Mouse (Mus musculus): ENCODE measurements at regions not wholly inside any gene's neighbourhood (a gene's known extent, or its start where the extent isn't known, plus 50 kb on each side); places are given as distances from the start of the nearest gene placed in this dataset.

DNA sequence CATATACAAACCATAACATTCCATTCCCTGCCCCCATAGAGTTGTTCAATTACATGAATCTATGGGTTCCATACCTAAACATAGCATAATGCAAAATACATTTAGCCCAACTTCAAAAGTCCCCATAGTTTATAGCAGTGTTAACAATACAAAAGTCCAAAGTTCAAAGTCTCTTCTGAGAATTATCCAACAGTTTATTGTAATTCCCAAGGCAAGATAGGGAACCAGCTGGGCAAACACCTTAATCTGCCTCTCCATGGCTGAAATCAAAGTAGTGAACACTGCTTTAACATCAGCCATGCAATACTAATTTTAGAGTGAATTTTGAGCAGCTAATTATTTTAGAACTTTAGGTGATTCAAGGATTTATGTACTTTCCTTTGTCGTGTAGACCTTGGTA lies 72.7 kb upstream of the Gprin3 start:
- Histone ChIP-seq H3K79me2 (replicated peaks; ENCODE audit: control insufficient read depth, insufficient read depth, low read length) (no peaks in the 10 kb centered on the region), H3K4me3 (no peak overlapping the region), H3K27me3 (ENCODE audit: control insufficient read depth, insufficient read depth, low read length) (no peaks in the 10 kb centered on the region), H3K9ac (ENCODE audit: low read depth, low read length) (no peak overlapping the region), H3K27ac (no peak overlapping the region), H3K36me3 (ENCODE audit: control insufficient read depth, insufficient read depth, low read length) (no peaks in the 10 kb centered on the region), H3K4me1 (ENCODE audit: control insufficient read depth, insufficient read depth, low read length) (no peaks in the 10 kb centered on the region)
- DNase-seq: no peak
- no peak for TF ChIP-seq POLR2A (IDR thresholded peaks at IDR 0.05; ENCODE audit: insufficient read depth, low read depth, low read length)
- no peak for TF ChIP-seq EP300 (IDR thresholded peaks at IDR 0.05; ENCODE audit: insufficient read depth, low read depth, low read length)
- no peak for TF ChIP-seq CTCF (IDR thresholded peaks at IDR 0.05)
- intact Hi-C loops (cut with DNase I): loop anchor here (5.0 kb wide), 1 partner anchor 704 kb away; no protein-coding TSS in a partner anchor
- 53% methylated on average over 1 of the region's 1 CpGs for WGBS

DNA sequence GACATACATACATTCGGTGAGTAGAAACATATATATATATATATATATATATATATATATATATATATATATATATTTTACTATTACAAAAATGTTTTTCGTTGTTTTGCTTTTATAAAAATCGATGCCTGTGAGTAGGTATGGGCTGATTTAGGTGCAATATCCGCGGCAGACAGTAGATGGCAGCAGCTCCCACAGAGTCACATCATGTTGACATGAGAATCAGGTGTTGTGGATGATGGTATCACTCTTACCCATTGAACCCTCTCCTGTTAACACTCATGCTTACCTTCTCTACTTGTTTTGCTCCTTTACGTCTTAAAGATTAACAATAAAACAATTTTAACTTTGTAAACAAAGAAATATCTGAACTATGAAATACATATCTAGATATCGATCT lies 72.0 kb upstream of the Gprin3 start:
- H3K36me3 ChIP-seq (ENCODE audit: control insufficient read depth, insufficient read depth, low read length): no peaks in the 10 kb centered on the region
- 34% methylated on average over 7 of the region's 7 CpGs for WGBS
- H3K79me2 ChIP-seq (replicated peaks; ENCODE audit: control insufficient read depth, insufficient read depth, low read length): no peaks in the 10 kb centered on the region
- no peaks in the 10 kb centered on the region for H3K4me1 ChIP-seq (ENCODE audit: control insufficient read depth, insufficient read depth, low read length)
- no peak overlapping the region for H3K9ac ChIP-seq (ENCODE audit: low read depth, low read length)
- no peaks in the 10 kb centered on the region for H3K27me3 ChIP-seq (ENCODE audit: control insufficient read depth, insufficient read depth, low read length)
- intact Hi-C loops (cut with DNase I): loop anchor here (5.0 kb wide), 1 partner anchor 704 kb away; no protein-coding TSS in a partner anchor
- TF ChIP-seq EP300 (IDR thresholded peaks at IDR 0.05; ENCODE audit: insufficient read depth, low read depth, low read length) (no peak), CTCF (IDR thresholded peaks at IDR 0.05) (peak; percentile 79), POLR2A (IDR thresholded peaks at IDR 0.05; ENCODE audit: insufficient read depth, low read depth, low read length) (no peak)
- no peak overlapping the region for H3K27ac ChIP-seq
- H3K4me3 ChIP-seq: no peak overlapping the region
- DNase-seq: peak; percentile 14 to 64

DNA sequence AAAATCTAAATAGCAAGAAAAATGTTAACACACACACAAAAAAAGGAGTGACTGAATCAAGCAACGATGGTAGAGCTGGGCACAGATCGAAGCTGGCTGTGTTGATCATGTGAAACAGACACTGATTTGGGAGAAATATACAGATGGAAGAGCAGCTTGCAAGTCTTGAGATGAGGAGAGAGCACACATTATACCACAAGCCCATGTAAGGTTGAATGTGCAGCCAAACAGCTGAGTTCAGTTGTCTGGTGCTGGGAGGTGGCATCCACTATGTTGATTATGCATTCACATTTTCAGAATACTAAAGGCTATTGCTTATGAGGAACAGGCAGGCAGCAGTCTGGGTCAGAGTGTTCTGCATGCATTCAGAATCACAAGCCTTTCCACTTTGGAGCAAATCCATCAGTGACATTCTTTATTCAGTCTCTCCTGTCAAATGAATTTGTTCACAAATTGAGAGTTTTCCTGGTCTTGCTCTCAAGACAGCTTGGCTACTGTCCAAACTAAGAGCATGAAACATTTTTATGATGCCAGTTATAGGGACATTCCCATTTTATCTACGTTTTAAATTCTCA lies 63.0 kb upstream of the Gprin3 start:
- 71% methylated on average over 3 of the region's 3 CpGs for WGBS
- Histone ChIP-seq H3K36me3 (ENCODE audit: control insufficient read depth, insufficient read depth, low read length) (no peaks in the 10 kb centered on the region), H3K9ac (ENCODE audit: low read depth, low read length) (no peak overlapping the region), H3K4me1 (ENCODE audit: control insufficient read depth, insufficient read depth, low read length) (no peaks in the 10 kb centered on the region), H3K79me2 (replicated peaks; ENCODE audit: control insufficient read depth, insufficient read depth, low read length) (no peaks in the 10 kb centered on the region), H3K27me3 (ENCODE audit: control insufficient read depth, insufficient read depth, low read length) (no peaks in the 10 kb centered on the region), H3K4me3 (no peak overlapping the region), H3K27ac (no peak overlapping the region)
- intact Hi-C loops (cut with DNase I): no loop called here
- no peak for TF ChIP-seq CTCF (IDR thresholded peaks at IDR 0.05)
- TF ChIP-seq EP300 (IDR thresholded peaks at IDR 0.05; ENCODE audit: insufficient read depth, low read depth, low read length): no peak
- DNase-seq: no peak

DNA sequence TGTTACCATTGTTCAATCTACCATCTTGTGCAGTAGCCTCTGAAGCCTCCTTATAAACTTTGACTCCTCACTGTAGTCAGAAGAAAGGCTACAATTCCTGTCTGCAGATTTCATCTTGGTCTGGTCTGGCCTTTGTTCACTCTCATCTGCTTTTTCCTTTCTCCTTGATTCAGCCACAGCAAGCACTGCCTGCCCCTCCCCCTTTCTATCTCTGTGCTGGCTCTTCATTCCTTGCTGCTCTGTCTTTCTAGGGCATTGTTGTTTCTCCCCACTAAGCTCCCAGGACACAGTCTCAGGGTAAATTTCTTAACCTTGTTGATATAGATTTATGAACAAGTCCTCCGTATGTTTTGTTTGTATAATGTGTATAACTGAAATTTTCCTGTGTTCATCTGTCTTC lies 62.3 kb upstream of the Gprin3 start:
- no peaks in the 10 kb centered on the region for H3K79me2 ChIP-seq (replicated peaks; ENCODE audit: control insufficient read depth, insufficient read depth, low read length)
- H3K36me3 ChIP-seq (ENCODE audit: control insufficient read depth, insufficient read depth, low read length): no peaks in the 10 kb centered on the region
- no peak overlapping the region for H3K9ac ChIP-seq (ENCODE audit: low read depth, low read length)
- intact Hi-C loops (cut with DNase I): no loop called here
- no peaks in the 10 kb centered on the region for H3K4me1 ChIP-seq (ENCODE audit: control insufficient read depth, insufficient read depth, low read length)
- 77% methylated on average over 1 of the region's 1 CpGs for WGBS
- TF ChIP-seq POLR2A (IDR thresholded peaks at IDR 0.05; ENCODE audit: insufficient read depth, low read depth, low read length): no peak
- TF ChIP-seq EP300 (IDR thresholded peaks at IDR 0.05; ENCODE audit: insufficient read depth, low read depth, low read length): no peak
- TF ChIP-seq CTCF (IDR thresholded peaks at IDR 0.05): no peak
- no peak for DNase-seq
- H3K27ac ChIP-seq: no peak overlapping the region
- H3K4me3 ChIP-seq: no peak overlapping the region
- no peaks in the 10 kb centered on the region for H3K27me3 ChIP-seq (ENCODE audit: control insufficient read depth, insufficient read depth, low read length)

DNA sequence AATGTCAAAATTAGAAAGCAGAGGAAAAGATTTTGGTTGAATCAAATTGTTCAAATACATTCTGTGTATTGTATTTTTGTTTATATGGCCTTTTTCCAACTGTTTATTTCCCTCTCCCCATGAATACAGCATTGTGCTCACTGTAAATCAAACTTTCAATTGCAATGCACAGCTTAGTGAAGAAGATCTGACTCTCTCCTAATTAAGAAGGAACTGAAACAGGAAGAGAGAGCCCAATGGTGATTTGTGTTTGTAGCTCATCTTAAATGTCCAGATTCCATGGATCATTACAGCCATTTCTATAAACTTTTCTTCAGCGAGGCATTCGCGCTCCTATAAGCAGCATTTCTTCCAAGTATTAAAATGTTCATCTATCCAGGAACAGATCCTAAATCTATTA lies 57.9 kb upstream of the Gprin3 start:
- Histone ChIP-seq H3K27me3 (ENCODE audit: control insufficient read depth, insufficient read depth, low read length) (no peaks in the 10 kb centered on the region), H3K36me3 (ENCODE audit: control insufficient read depth, insufficient read depth, low read length) (no peaks in the 10 kb centered on the region), H3K4me1 (ENCODE audit: control insufficient read depth, insufficient read depth, low read length) (no peaks in the 10 kb centered on the region), H3K79me2 (replicated peaks; ENCODE audit: control insufficient read depth, insufficient read depth, low read length) (no peaks in the 10 kb centered on the region), H3K27ac (no peak overlapping the region), H3K9ac (ENCODE audit: low read depth, low read length) (no peak overlapping the region), H3K4me3 (no peak overlapping the region)
- TF ChIP-seq POLR2A (IDR thresholded peaks at IDR 0.05; ENCODE audit: insufficient read depth, low read depth, low read length) (no peak), CTCF (IDR thresholded peaks at IDR 0.05) (no peak), EP300 (IDR thresholded peaks at IDR 0.05; ENCODE audit: insufficient read depth, low read depth, low read length) (no peak)
- DNase-seq: no peak
- WGBS: 85% methylated on average over 3 of the region's 3 CpGs
- intact Hi-C loops (cut with DNase I): no loop called here

DNA sequence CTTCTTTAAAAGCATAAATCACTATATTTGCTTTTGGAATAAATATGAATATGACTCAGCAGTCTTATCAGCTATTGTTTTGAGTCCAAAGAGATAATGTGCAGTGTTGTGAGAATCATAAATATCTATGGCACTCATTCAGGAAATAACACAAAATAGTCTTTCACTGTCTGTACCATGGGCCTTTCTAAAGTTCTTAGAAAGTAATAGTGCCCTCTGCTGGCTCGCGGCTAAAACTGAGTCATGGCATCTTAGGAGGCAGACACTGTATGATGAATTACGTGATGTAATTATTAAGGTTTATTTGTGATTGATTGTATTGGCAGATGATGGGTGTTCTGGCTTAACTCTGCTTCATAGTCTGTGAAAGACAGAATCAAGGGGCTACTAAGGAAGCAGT lies 57.5 kb upstream of the Gprin3 start:
- Histone ChIP-seq H3K79me2 (replicated peaks; ENCODE audit: control insufficient read depth, insufficient read depth, low read length) (no peaks in the 10 kb centered on the region), H3K27me3 (ENCODE audit: control insufficient read depth, insufficient read depth, low read length) (no peaks in the 10 kb centered on the region), H3K4me1 (ENCODE audit: control insufficient read depth, insufficient read depth, low read length) (no peaks in the 10 kb centered on the region), H3K27ac (no peak overlapping the region), H3K36me3 (ENCODE audit: control insufficient read depth, insufficient read depth, low read length) (no peaks in the 10 kb centered on the region), H3K9ac (ENCODE audit: low read depth, low read length) (no peak overlapping the region), H3K4me3 (no peak overlapping the region)
- intact Hi-C loops (cut with DNase I): loop anchor here (1.0 kb wide), 1 partner anchor 234 kb away; no protein-coding TSS in a partner anchor
- WGBS: 9% methylated on average over 3 of the region's 3 CpGs
- no peak for DNase-seq
- TF ChIP-seq EP300 (IDR thresholded peaks at IDR 0.05; ENCODE audit: insufficient read depth, low read depth, low read length): 0 out of 2 replicates have a peak, but pooled peaks have one; percentile 13
- TF ChIP-seq POLR2A (IDR thresholded peaks at IDR 0.05; ENCODE audit: insufficient read depth, low read depth, low read length): no peak
- TF ChIP-seq CTCF (IDR thresholded peaks at IDR 0.05): peak; percentile 81

Measured in heart, adult 2 months (tissue).